Mouse (Mus musculus) heart, embryonic 13.5 days (tissue): ENCODE results near the gene Trpm8. TPM values are rescaled to one million over a fixed set of nuclear protein-coding genes. Genes with fewer than 3 reads are reported as not detected.

Source experiments
- ATAC-seq: fragments of 200-750 bp; cut with Nextera tagmentation; 2 replicates; pipeline ENCODE4 v1.8.0; 2017; ENCODE audit warnings: moderate TSS enrichment; ENCODE audit not compliant: insufficient number of reproducible peaks, low FRiP score, low TSS enrichment; ENCODE audit errors: extremely low read depth
- H3K27ac ChIP-seq: fragments of 300-500 bp; sonication (generic); replicated peaks from 2 replicates; pipeline ENCODE4 v1.5.1; 2015; ENCODE audit warnings: moderate library complexity, mild to moderate bottlenecking, inconsistent platforms
- H3K27me3 ChIP-seq: fragments of 300-500 bp; sonication (generic); replicated peaks from 2 replicates; pipeline ENCODE4 v1.6.1; 2015; ENCODE audit warnings: mild to moderate bottlenecking, inconsistent platforms
- H3K36me3 ChIP-seq: fragments of 300-500 bp; sonication (generic); 2 replicates; pipeline ENCODE4 v1.6.1; 2015; ENCODE audit warnings: mild to moderate bottlenecking, inconsistent platforms
- H3K4me1 ChIP-seq: fragments of 300-500 bp; sonication (generic); 2 replicates; pipeline ENCODE4 v1.6.1; 2015; ENCODE audit warnings: inconsistent platforms
- H3K4me2 ChIP-seq: fragments of 300-500 bp; sonication (generic); 2 replicates; pipeline ENCODE4 v1.6.1; 2015; ENCODE audit warnings: inconsistent platforms, mild to moderate bottlenecking, moderate library complexity
- H3K4me3 ChIP-seq: fragments of 300-500 bp; sonication (generic); 2 replicates; pipeline ENCODE4 v1.5.1; 2015; ENCODE audit warnings: moderate library complexity, mild to moderate bottlenecking, inconsistent platforms
- H3K9ac ChIP-seq: fragments of 300-500 bp; sonication (generic); 2 replicates; pipeline ENCODE4 v1.6.1; 2015; ENCODE audit warnings: inconsistent platforms, mild to moderate bottlenecking, moderate library complexity
- H3K9me3 ChIP-seq: fragments of 300-500 bp; sonication (generic); 2 replicates; pipeline ENCODE4 v1.6.1; 2016; ENCODE audit warnings: inconsistent platforms
- WGBS: fragments of 180-500 bp; shearing (Covaris S2); methylation state at CpG from one replicate; pipeline ENCODE4 v1.1.7; 2015; ENCODE audit warnings: mixed read lengths; 5-methylcytosine and 5-hydroxymethylcytosine counted together
- polyA plus RNA-seq: library from polyadenylated mRNA; unstranded; fragments of >200 nt; fragmentation: Nextera tagmentation; extraction: Ambion mirVana; gene quantifications from 2 replicates; pipeline ENCODE4 v1.2.1, GENCODE M21; 2015

The Trpm8 gene
- polyA plus RNA-seq, 1 experiment from 2014 or later, result 0.03 TPM

GRCm38 (mm10) chr1:88288056-88288788, 10.8 kb downstream of the Trpm8 start:
- Histone ChIP-seq H3K4me2 (no peak overlapping the region), H3K27ac (no peak overlapping the region), H3K9me3 (peaks cover 78% of the 10 kb centered on the region), H3K4me1 (no peaks in the 10 kb centered on the region), H3K27me3 (no peaks in the 10 kb centered on the region), H3K4me3 (no peak overlapping the region), H3K9ac (no peak overlapping the region), H3K36me3 (no peaks in the 10 kb centered on the region)
- WGBS, result 28% methylated on average over 3 of the region's 3 CpGs
- ATAC-seq, result no peak

DNA sequence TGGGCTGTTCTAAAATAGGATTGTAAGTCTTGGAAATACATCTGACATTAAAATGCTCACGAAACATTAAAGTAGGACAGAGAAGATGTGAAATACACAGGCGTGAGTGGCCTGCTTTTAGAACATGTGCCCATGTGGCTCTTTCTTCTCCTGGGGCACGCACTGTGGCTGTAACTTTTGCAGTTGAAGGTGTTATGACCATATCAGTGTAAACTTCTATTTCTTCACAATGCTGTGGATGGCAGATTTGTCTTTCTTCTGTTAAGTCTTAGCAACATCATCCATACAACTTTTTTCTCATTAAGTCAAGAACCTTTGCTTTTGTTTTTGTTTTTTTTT, 11.3 kb downstream of the Trpm8 start:
- H3K4me2 ChIP-seq, result no peak overlapping the region
- H3K4me1 ChIP-seq, result no peaks in the 10 kb centered on the region
- peaks cover 73% of the 10 kb centered on the region for H3K9me3 ChIP-seq
- H3K36me3 ChIP-seq, result no peaks in the 10 kb centered on the region
- no peak overlapping the region for H3K27ac ChIP-seq
- ATAC-seq, result no peak
- H3K9ac ChIP-seq, result no peak overlapping the region
- WGBS, result 61% methylated on average over 3 of the region's 3 CpGs
- H3K27me3 ChIP-seq, result no peaks in the 10 kb centered on the region
- H3K4me3 ChIP-seq, result no peak overlapping the region

DNA sequence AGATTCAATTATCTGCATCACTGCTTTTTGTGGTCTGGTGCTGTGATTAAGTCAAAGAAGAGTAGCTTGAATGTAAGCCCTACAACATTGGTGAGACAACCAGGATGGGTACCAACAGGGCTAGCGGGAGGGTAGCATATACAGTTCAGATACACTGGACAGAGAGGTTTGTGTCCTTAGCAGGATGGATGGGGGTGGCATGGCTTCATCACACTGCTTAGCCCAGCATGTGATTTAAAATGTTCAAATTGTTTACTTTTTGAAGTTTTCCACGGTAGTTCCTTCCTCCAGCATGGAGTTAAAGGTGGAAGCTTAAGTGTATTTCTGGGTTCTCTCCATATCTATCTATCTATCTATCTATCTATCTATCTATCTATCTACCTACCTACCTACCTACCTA, 11.7 kb downstream of the Trpm8 start:
- no peak overlapping the region for H3K9ac ChIP-seq
- no peak overlapping the region for H3K27ac ChIP-seq
- H3K36me3 ChIP-seq, result no peaks in the 10 kb centered on the region
- H3K4me3 ChIP-seq, result no peak overlapping the region
- no peaks in the 10 kb centered on the region for H3K27me3 ChIP-seq
- H3K4me1 ChIP-seq, result no peaks in the 10 kb centered on the region
- H3K4me2 ChIP-seq, result no peak overlapping the region
- H3K9me3 ChIP-seq, result peaks cover 69% of the 10 kb centered on the region
- 42% methylated on average over 2 of the region's 2 CpGs for WGBS
- no peak for ATAC-seq

DNA sequence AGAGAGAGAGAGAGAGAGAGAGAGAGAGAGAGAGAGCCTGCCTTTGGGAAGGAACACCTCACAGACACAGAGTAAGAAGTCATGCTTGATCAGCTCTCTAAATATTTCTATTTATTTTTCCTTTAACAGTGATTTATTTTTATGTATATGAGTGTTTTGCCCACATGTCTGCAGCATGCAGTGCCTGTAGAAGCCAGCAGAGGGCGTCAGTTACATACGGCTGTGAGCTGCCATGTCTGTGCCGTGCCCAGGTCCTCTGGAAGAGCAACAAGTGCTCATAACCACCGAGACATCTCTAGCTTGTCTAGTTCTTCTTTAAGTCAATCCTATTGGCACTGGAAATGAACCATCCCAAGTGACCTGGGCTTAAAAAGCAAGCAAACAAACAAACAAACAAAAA, 12.5 kb downstream of the Trpm8 start:
- Histone ChIP-seq H3K4me1 (no peaks in the 10 kb centered on the region), H3K36me3 (no peaks in the 10 kb centered on the region), H3K4me2 (no peak overlapping the region), H3K27ac (no peak overlapping the region), H3K9me3 (peaks cover 68% of the 10 kb centered on the region), H3K27me3 (no peaks in the 10 kb centered on the region), H3K4me3 (no peak overlapping the region), H3K9ac (no peak overlapping the region)
- ATAC-seq, result no peak
- 33% methylated on average over 4 of the region's 4 CpGs for WGBS

DNA sequence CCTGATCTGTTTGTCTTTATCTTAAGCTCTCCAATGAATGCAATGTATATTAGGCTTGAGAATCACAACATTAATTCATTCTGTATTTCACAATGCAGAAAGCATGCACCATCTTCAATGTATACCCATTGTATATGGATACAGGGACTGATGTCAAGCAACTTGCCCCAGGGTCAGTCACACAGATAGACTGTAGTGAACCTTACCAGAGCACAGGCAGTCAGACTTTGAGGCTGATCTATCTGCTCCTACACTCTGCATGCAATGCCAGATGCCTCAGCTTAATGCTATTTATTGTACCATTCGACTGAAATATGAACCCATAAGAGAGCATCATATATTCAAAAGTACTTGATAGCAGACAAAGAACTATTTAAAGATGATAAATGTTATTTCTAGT, 13.1 kb downstream of the Trpm8 start:
- Histone ChIP-seq H3K27me3 (no peaks in the 10 kb centered on the region), H3K9ac (no peak overlapping the region), H3K27ac (no peak overlapping the region), H3K36me3 (no peaks in the 10 kb centered on the region), H3K4me2 (no peak overlapping the region), H3K4me3 (no peak overlapping the region), H3K4me1 (no peaks in the 10 kb centered on the region), H3K9me3 (peaks cover 68% of the 10 kb centered on the region)
- 55% methylated on average over 1 of the region's 1 CpGs for WGBS
- no peak for ATAC-seq

GRCm38 (mm10) chr1:88291409-88292005, 14.0 kb downstream of the Trpm8 start:
- Histone ChIP-seq H3K4me1 (no peaks in the 10 kb centered on the region), H3K4me2 (no peak overlapping the region), H3K9me3 (peaks cover 69% of the 10 kb centered on the region), H3K36me3 (no peaks in the 10 kb centered on the region), H3K27ac (no peak overlapping the region), H3K4me3 (no peak overlapping the region), H3K27me3 (no peaks in the 10 kb centered on the region), H3K9ac (no peak overlapping the region)
- ATAC-seq, result no peak
- WGBS, result 48% methylated on average over 3 of the region's 3 CpGs

DNA sequence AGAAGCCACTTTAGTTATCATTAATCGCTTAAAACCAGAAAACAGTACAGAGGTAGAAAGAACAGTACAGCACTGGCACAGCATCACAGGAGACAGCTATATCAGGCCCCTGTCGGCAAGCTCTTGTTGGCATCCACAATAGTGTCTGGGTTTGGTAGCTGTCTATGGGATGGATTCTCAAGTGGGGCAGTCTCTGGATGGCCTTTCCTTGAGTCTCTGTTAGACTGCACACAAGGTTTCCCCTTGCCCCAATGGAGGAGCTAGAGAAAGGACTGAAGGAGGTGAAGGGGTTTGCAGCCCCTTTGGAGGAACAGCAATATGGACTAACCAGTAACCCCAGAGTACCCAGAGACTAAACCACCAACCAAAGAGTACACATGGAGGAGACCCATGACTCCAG, 14.6 kb downstream of the Trpm8 start:
- no peaks in the 10 kb centered on the region for H3K36me3 ChIP-seq
- H3K4me1 ChIP-seq, result no peaks in the 10 kb centered on the region
- ATAC-seq, result no peak; the same call in 1 of the 2 replicates
- 45% methylated on average over 2 of the region's 2 CpGs for WGBS
- no peak overlapping the region for H3K9ac ChIP-seq
- no peak overlapping the region for H3K27ac ChIP-seq
- no peaks in the 10 kb centered on the region for H3K27me3 ChIP-seq
- H3K9me3 ChIP-seq, result peaks cover 68% of the 10 kb centered on the region
- no peak overlapping the region for H3K4me3 ChIP-seq
- H3K4me2 ChIP-seq, result no peak overlapping the region

GRCm38 (mm10) chr1:88294650-88295049, 17.2 kb downstream of the Trpm8 start:
- 15% methylated on average over 1 of the region's 1 CpGs for WGBS
- H3K4me2 ChIP-seq, result no peak overlapping the region
- no peaks in the 10 kb centered on the region for H3K27me3 ChIP-seq
- no peaks in the 10 kb centered on the region for H3K36me3 ChIP-seq
- H3K9ac ChIP-seq, result no peak overlapping the region
- H3K4me1 ChIP-seq, result no peaks in the 10 kb centered on the region
- H3K4me3 ChIP-seq, result no peak overlapping the region
- peaks cover 68% of the 10 kb centered on the region for H3K9me3 ChIP-seq
- ATAC-seq, result no peak
- H3K27ac ChIP-seq, result no peak overlapping the region

DNA sequence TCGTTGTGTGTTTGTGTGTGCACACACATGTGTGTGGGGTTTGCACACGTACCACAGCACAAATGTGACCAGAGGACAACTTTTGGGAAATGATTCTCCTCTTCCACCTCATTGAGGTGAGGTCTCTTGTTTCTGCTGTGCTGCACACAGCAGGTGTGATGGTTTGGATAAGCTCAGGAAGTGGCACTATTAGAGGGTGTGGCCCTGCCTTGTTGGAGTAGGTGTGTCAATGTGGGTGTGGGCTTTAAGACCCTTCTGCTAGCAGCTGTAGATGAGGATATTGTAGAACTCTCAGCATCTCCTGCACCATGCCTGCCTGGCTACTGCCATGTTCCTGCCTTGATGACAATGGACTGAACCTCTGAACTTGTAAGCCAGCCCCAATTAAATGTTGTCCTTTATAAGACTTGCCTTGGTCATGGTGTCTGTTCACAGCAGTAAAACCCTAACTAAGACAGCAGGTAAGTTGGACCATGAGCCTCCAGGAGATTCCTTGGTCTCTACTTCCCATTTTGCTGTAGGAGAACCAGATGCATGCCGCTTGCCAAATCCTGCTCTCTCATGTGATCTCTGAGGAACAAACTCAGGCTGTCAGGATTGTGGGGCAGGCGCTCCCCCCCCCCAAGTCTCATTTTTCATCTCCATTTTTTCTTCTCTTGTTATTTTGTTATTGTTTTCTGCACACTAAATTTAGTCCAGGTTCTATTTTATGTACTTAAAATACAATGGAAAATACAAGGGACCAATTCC, 18.9 kb downstream of the Trpm8 start:
- no peaks in the 10 kb centered on the region for H3K36me3 ChIP-seq
- H3K9me3 ChIP-seq, result peaks cover 71% of the 10 kb centered on the region
- H3K4me2 ChIP-seq, result no peak overlapping the region
- no peaks in the 10 kb centered on the region for H3K4me1 ChIP-seq
- H3K9ac ChIP-seq, result no peak overlapping the region
- 60% methylated on average over 4 of the region's 4 CpGs for WGBS
- ATAC-seq, result no peak
- H3K27ac ChIP-seq, result no peak overlapping the region
- H3K4me3 ChIP-seq, result no peak overlapping the region
- no peaks in the 10 kb centered on the region for H3K27me3 ChIP-seq

DNA sequence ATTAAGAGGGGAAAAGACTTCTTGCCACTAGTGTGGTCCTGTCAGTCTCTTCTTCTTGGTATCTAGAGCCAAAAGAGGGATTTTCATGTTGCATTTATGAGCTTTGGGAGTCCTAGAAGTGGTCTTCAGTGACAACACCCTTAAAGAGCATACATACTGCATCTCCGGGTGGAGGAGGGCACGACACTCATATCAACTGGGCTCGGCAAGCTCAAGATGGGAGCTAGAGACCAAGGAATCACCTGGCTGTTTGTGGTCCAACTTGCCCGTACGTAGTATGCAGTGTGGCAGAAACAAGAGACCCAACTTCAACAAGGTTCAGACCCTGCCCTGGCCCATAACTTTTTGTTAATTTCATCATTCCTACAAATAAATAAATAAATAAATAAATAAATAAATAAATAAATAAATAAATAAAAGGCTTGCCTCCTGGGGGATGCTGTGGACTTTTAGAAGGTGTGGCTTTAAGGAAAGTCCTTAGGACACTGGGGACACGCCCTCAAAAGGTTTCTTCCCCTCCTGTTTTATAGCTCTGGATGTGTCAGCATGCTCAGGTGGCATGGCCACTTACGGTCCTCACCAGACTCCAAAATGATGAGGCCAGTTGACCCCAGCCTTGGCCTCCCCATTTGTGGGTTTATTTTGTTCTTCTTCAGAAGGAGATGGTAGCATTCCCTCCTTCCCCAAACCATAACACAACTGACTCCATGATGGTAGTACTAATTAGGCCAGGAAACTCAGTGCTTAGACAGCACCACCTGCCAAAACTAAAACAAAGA, 20.2 kb downstream of the Trpm8 start:
- WGBS, result 59% methylated on average over 7 of the region's 7 CpGs

More for the DNA sequence above, 20.2 kb downstream of the Trpm8 start:
- Histone ChIP-seq H3K27me3 (no peaks in the 10 kb centered on the region), H3K27ac (no peak overlapping the region), H3K36me3 (no peaks in the 10 kb centered on the region), H3K9me3 (peaks cover 74% of the 10 kb centered on the region), H3K4me3 (no peak overlapping the region), H3K4me1 (no peaks in the 10 kb centered on the region), H3K4me2 (no peak overlapping the region), H3K9ac (no peak overlapping the region)
- no peak for ATAC-seq
